In the genomic region with DNA sequence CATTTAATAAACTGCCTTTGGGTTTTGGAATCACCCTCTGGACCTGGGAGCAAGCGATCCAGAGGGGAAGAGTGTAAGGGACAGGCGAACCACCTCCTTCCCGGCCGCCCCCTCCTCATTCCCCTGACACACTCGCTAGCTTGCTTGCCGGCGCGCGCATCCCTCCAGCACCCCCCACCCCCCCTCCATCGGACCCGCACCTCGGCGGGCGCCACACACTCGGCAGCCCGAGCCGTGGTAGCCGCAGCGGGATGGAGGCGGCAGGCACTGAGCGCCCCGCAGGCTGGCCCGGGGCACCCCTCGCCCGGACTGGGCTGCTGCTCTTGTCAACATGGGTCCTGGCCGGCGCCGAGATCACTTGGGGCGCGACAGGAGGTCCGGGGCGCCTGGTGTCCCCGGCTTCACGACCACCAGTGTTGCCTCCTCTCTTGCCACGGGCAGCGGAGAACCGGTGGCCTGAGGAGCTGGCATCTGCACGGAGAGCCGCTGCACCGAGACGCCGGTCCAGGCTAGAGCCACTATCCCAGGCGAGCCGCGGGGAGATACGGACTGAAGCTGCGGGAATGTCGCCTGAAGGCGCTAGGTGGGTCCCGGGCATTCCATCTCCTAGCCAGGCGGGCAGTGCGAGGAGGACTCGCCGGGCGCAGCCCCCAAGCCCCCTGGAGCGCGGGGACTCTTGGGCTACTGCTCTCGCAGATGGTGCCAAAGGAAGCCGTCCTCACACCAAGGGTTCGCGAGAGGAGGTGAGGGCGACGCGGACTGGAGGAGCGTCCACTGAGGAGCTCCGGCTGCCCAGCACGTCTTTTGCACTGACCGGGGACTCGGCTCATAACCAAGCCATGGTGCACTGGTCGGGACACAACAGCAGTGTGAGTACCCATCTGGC, we compare ENCODE assay signal across 8 mouse cellular contexts. TPM values are rescaled to one million over a fixed set of nuclear protein-coding genes. Genes with fewer than 3 reads are reported as not detected.
DNase-seq lines count a peak whose midpoint lies in the region; ATAC-seq lines count a peak whose summit lies in the region.

Gene Sorcs3 (plus strand): TSS at position 97 of the 886 bp plus-strand sequence.

- peaks cover 8% of the 10 kb centered on the region for H3K4me1 ChIP-seq in lung, embryonic 16.5 days (replicated peaks; ENCODE audit: control insufficient read depth, insufficient read depth, low read length)
- peaks cover 11% of the 10 kb centered on the region; the same call in 1 of the 2 replicates for H3K4me1 ChIP-seq in forebrain, embryonic 11.5 days (replicated peaks; ENCODE audit: control insufficient read depth, insufficient read depth, low read length)
- peaks cover 18% of the 10 kb centered on the region for H3K4me1 ChIP-seq in midbrain, embryonic 11.5 days (ENCODE audit: control insufficient read depth, insufficient read depth, low read length)

- under 1% methylated on average over 67 of the region's 70 CpGs for WGBS in lung, embryonic 16.5 days
- under 1% methylated on average over 68 of the region's 70 CpGs for WGBS in forebrain, embryonic 11.5 days
- WGBS in midbrain, embryonic 11.5 days = under 1% methylated on average over 64 of the region's 70 CpGs

- H3K27me3 ChIP-seq in lung, embryonic 16.5 days (ENCODE audit: control insufficient read depth, insufficient read depth, low read depth, low read length) = peaks cover 53% of the 10 kb centered on the region
- peaks cover 33% of the 10 kb centered on the region for H3K27me3 ChIP-seq in forebrain, embryonic 11.5 days (ENCODE audit: control insufficient read depth, insufficient read depth, low read length)
- peaks cover 24% of the 10 kb centered on the region for H3K27me3 ChIP-seq in midbrain, embryonic 11.5 days (ENCODE audit: control insufficient read depth, insufficient read depth, low read length)

- peak; percentile 59; the same call in 1 of the 2 replicates for ATAC-seq in lung, embryonic 16.5 days (ENCODE audit: low read depth)
- ATAC-seq in forebrain, embryonic 11.5 days (replicated peaks; ENCODE audit: low FRiP score) = peak; percentile 47
- ATAC-seq in midbrain, embryonic 11.5 days (ENCODE audit: low FRiP score) = peak; percentile 69

- DNase-seq in lung, postnatal 4 days = no peak
- DNase-seq in forebrain, embryonic 11.5 days (ENCODE audit: low spot score) = peak; percentile 79
- DNase-seq in layer of hippocampus, postnatal 10 days (ENCODE audit: low spot score in 2 of 2) = peak; percentile 19 to 47
- DNase-seq in midbrain, embryonic 11.5 days (ENCODE audit: low spot score, missing footprints) = peak; percentile 96
- DNase-seq in adipocyte (ENCODE audit: low spot score) = no peak
- no peak for DNase-seq in yolk sac, embryonic 10.5 days (ENCODE audit: low spot score)
- no peak for DNase-seq in lung, postnatal 25 days (ENCODE audit: low spot score)

- H3K4me3 ChIP-seq in lung, embryonic 16.5 days (ENCODE audit: low read length) = peak within 1 kb of the TSS; percentile 48
- H3K4me3 ChIP-seq in forebrain, embryonic 11.5 days (ENCODE audit: low read depth, low read length) = peak within 1 kb of the TSS; percentile 55
- H3K4me3 ChIP-seq in midbrain, embryonic 11.5 days (ENCODE audit: low read depth, low read length) = peak within 1 kb of the TSS; percentile 59

- 0 out of 2 replicates have a peak within 1 kb of the TSS, but pooled peaks have one; percentile 9 for H3K9ac ChIP-seq in lung, embryonic 16.5 days (ENCODE audit: low read length)
- H3K9ac ChIP-seq in forebrain, embryonic 11.5 days (ENCODE audit: low read length) = peak within 1 kb of the TSS; percentile 62
- H3K9ac ChIP-seq in midbrain, embryonic 11.5 days (ENCODE audit: low read length) = peak within 1 kb of the TSS; percentile 68

- peak within 1 kb of the TSS; percentile 91 for H3K4me2 ChIP-seq in lung, embryonic 16.5 days (ENCODE audit: low read depth, low read length)
- H3K4me2 ChIP-seq in forebrain, embryonic 11.5 days (ENCODE audit: low read depth, low read length, severe bottlenecking) = peak within 1 kb of the TSS; percentile 99
- H3K4me2 ChIP-seq in midbrain, embryonic 11.5 days = peak within 1 kb of the TSS; percentile 96

- H3K27ac ChIP-seq in lung, embryonic 16.5 days (ENCODE audit: low read length) = no peak within 1 kb of the TSS
- H3K27ac ChIP-seq in forebrain, embryonic 11.5 days (ENCODE audit: low read depth, low read length) = no peak within 1 kb of the TSS
- H3K27ac ChIP-seq in midbrain, embryonic 11.5 days (ENCODE audit: low read depth, low read length) = peak within 1 kb of the TSS; percentile 8; the same call in 1 of the 2 replicates

- no peaks in the 10 kb centered on the region for H3K9me3 ChIP-seq in lung, embryonic 16.5 days (ENCODE audit: control insufficient read depth, low read length)
- no peaks in the 10 kb centered on the region for H3K9me3 ChIP-seq in forebrain, embryonic 11.5 days (ENCODE audit: control insufficient read depth, low read length)
- H3K9me3 ChIP-seq in midbrain, embryonic 11.5 days (ENCODE audit: control insufficient read depth, low read length) = no peaks in the 10 kb centered on the region; the same call in 1 of the 2 replicates

- no peaks in the 10 kb centered on the region for H3K36me3 ChIP-seq in lung, embryonic 16.5 days (ENCODE audit: control insufficient read depth, insufficient read depth, low read length)
- no peaks in the 10 kb centered on the region for H3K36me3 ChIP-seq in forebrain, embryonic 11.5 days (ENCODE audit: control insufficient read depth, insufficient read depth, low read length)
- no peaks in the 10 kb centered on the region for H3K36me3 ChIP-seq in midbrain, embryonic 11.5 days (ENCODE audit: control insufficient read depth, insufficient read depth, low read length)

RNA-seq across cellular contexts. Expression of gene Sorcs3, which starts in this region (rescaled TPM):
- polyA plus RNA-seq in lung, embryonic 16.5 days (2015; fragmentation: Nextera tagmentation; extraction: Ambion mirVana) = 0.16 and 0.20 TPM in 2 replicates
- polyA plus RNA-seq in forebrain, embryonic 11.5 days (2014; fragmentation: Nextera tagmentation; extraction: Ambion mirVana) = 2.1 and 2.2 TPM in 2 replicates
- 10 to 100 TPM; 27.5 to 29.9 TPM for total RNA-seq in layer of hippocampus, postnatal 10 days (2021)
- polyA plus RNA-seq in midbrain, embryonic 11.5 days (2014; fragmentation: Nextera tagmentation; extraction: Ambion mirVana) = 3.1 and 3.7 TPM in 2 replicates

Comparison
In these comparisons a context has a peak if more than half of its experiments do, and no peak if none do; other contexts are left out.
1. Peak in ATAC-seq, H3K4me3 ChIP-seq, H3K9ac ChIP-seq and H3K4me2 ChIP-seq in lung, embryonic 16.5 days; RNA of the gene not detected or under 1 TPM.
2. H3K9ac ChIP-seq: peak in every context shown above with its lines; median percentile 68 in midbrain, embryonic 11.5 days; 62 in forebrain, embryonic 11.5 days; 9 in lung, embryonic 16.5 days.
3. DNase-seq: peak in forebrain, embryonic 11.5 days (single experiment), layer of hippocampus, postnatal 10 days (2 of 2) and midbrain, embryonic 11.5 days (single experiment); none in lung, postnatal 4 days (0 of 2), adipocyte (single experiment), yolk sac, embryonic 10.5 days (single experiment) and lung, postnatal 25 days (single experiment).
4. Peak in every context shown above with its lines, with median percentiles within 50 percentile points of each other: ATAC-seq, H3K4me2 ChIP-seq and H3K4me3 ChIP-seq.